Mouse (Mus musculus) right cerebral cortex, adult 18-20 months (tissue): ENCODE data around the gene Cep57l1.

Source experiments
- DNase-seq: peaks from one replicate; pipeline ENCODE4 v3.0.0; 2022; ENCODE audit warnings: mixed read lengths

Cep57l1 gene

DNA sequence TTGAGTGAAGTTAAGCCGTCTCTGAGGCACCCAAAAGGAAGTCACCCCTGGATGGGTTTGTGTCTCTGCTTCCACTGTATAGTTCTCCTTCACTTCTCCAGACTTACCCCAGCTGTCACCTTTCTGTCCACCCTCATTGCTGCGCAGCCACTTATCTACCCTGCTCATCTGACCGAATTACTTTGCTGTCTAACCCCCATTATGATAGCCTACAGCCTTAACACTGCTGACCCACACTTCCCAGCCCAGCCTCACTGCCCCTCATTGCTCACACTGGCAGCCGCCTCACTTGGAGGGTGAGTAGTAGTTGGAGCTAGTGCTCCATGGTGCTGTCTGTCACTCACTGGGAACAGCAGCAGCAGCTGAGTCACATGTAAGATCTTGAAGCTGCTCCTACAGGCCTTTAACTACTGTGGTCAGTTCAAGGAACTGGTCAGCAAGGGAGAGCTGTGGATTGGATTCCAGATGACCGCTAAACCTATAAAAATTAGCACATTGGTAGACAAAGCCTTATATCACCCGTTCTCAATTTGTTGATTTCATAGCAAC lies 4.7 kb upstream of the Cep57l1 start:
- DNase-seq = no peak

DNA sequence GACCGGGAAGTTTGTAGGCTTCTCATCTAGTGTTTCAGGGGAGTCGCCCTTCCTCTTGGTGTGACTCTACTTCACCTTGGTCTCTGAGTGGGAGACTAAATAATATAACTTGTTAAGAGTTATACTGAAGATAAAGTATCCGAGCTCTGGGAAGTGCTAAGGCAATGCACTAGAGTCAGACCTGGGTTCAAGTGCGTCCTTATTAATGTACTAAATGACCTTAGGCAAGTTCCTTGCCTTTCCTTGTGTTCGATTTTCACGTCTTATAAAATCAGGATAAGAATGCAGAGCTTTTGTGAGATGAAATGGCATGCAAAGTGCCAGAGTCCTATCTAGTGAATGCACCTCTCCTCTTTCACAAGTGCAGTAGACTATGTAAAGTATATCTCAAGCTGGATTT lies 2.9 kb upstream of the Cep57l1 start:
- DNase-seq = no peak

DNA sequence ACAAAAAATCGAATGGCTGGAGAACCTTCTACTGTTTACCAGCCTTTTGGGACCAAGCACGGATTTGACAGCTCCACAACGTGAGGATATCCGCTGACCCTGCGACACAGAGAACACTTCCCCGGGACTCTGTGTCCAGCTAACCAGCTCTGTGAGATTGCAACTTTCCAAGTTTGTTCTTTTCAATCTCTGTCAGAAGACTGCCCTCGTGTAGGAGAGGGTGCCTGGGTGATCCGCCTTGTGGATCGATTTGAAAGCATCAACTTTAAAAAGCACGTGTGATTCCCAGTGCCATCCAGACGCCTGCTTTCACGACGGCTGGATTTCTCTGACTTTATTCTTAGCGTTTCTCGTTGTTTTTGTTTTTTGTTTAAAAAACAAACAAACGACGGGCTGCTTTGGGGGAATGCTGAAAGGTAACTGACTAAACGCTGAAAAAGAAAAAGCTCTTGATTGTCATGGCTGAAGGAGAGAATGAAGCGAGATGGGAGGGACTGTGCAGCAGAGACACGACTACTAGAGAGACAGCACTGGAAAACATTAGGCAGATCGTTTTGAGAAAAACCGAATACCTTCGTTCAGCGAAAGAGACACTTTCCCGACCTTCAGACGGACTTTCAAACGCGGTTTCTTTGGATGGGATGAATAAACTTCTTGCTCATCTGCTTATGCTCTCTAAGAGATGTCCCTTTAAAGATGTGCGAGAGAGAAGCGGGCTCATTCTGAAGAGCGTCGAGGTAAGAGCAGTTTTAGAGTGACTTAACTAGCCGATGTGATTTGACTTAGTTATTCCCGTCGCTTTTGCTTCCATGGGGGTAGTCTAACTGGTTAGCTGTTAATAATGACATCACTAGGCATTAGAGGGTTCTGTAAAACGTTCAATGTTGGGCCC lies 1.1 kb upstream of the Cep57l1 start:
- DNase-seq = no peak

DNA sequence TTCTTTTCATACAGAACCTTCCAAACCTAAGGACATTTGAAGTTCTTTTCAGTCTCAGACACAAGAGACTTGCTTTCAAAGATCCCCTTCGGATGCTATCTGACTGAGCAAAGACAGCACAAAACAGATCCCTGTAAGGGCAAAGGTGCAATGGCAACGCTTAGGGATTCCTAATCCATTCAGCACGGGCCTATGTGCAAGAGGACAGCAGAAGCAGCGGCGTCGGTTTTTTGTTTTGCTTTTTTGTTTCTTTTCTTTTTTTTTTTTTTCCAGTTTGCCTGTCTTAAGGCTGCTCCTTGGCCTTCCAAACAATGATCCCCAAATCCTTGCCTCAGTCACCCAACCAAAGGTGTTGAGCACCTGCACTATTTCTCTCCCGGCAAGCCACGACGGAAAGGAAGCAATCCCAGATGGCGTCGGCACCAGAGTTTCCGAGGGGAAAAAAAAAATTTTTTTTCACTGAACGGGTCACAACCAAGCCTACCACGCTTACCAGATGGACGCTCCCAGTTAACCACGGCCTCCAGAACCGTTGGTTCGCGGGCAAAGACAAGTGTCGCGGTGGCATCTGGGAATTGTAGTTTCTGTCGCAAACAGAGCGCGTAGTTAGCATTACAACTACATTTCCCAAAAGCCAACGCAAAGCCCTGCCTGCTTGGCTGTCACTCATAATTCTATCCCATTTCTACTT lies 446 bp downstream of the Cep57l1 start:
- peak; percentile 92 for DNase-seq

DNA sequence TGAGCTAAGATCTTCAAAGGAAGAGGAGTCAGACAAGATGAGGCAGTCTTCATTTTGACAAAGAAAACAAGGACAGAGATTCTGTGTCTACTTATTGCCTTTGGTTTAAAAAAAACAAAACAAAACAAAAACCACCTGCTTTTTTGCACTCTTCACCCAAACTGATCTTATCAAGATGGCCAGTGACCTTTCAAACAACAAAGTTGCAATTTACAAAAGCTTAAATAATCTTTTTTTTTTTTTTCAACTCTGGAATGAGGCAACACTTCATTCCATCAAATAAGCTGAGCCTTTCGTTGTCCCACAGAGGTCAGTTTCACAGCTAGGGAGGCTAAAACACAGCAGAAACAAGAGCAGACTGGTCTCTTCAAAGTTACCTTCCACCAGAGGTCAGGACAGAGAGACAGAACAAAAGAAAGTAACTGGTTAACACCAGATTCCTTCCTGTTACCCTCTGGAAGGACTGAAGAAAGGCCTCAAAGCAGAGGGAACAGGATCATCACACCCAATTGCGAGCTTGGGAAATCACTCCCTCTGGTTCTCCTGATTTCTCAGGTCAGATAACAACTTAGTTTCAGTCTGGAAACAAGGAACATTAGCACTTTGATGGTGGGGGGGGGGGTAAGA lies 3.8 kb downstream of the Cep57l1 start:
- no peak for DNase-seq

DNA sequence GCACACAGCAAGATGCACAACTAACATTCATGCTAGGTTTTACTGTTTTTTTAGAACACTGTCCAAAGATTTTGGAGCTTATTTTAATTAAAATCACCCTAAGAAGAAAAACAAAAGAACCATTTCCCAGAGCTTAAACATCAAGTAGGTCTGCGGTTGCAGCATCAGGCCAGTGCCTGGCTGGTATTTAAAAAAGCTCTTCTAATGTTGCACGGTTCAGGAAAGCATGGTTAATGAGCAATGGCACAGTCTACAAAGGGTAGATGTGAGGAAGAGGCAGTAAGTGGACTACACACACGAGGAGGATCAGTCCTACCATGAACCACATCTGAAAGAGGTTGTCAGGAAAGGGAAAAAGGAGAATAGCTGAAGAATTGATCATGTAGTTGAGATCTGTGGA lies 5.0 kb downstream of the Cep57l1 start:
- no peak for DNase-seq

DNA sequence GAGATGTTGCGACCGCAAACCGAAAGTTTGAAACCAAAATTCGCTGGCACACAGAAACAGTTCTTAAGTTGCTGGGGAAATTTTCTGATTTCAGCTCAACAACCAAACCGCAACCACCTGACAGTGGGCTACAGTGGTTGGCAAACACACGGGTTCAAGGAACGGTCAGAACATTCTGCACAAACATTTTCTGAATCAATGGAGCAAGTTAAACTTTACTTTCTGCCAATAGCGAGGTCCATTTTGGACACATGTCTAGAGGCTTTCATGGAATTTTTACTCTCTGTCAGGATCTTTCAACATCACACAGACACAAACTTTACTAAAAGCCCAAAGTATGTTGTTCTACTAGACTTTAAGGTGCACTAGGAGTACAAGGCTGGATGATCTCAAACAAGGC lies 6.2 kb downstream of the Cep57l1 start:
- no peak for DNase-seq

DNA sequence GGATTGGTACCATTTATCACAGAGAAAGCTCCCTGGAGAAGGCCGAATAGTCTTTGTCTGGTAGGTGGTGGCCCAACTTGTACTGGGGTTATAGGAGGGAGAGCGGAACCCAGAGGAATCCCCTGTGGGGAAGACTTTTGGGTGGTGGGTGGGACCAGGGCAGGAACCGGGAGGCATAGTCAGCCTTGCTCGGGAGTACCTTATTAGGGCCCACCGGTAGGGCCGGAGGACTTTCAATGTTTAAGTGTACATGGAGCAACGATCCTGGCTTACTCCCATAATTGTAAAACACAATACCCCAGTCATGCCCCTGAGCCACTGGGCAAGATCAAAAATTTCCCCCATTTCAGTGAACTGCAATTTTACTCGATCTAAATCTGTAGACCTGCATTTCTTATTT lies 12.4 kb downstream of the Cep57l1 start:
- no peak for DNase-seq

DNA sequence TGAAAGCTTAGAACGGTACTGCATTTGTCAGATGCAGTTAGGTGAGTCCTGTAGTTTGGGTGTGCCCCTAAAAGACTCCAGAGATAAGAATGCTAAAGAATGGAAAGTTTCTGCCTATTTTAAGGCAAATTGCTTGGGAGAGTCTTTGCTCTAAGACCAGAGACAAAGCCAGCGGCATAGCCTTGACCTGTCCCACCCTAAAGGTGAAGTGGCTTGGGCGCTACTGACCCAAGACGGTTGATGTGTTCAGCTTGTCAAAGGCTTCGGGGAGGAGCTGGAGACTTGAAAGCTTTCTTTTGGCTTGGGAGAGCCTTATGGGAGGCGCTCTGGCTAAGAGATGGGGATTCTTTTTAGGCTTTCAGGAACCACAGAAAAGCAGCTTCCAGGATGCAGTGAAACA lies 17.3 kb downstream of the Cep57l1 start:
- no peak for DNase-seq

DNA sequence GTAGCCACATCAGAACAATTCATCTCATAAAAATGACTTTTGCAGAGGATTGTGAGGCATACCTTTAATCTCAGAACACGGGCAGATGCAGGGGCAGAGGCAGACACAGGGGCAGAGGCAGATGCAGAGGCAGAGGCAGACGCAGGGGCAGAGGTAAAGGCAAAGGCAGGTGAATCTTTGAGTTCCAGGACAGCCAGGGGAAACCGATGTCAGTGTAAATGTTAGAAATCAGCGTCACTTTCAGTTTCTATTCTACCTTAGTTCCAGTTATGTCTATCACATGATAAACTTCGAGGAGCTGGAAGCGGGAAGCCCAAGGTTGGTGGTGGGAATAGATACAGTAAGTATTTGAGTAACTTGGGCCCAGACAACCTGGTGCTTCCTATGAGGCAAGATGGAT lies 42.4 kb downstream of the Cep57l1 start:
- no peak for DNase-seq

DNA sequence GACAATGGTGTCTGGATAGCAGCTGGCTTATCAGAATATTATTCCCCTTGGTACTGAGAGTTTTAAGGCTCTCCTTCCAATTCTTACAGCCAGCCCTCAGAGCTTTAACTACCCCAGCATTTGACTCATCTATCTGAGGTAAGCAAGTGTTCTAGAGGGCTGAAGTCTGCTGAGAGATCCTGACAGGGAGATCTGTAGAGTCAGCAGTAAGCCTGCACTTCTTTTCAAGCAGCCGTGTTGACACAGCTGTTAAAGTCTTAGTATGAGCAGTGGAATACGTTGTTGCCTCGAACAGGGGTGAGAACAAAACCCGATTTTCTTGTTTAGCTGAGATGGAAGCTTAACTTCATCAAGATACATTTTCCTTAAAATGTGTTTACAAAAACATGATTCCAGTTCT lies 43.4 kb downstream of the Cep57l1 start:
- DNase-seq = no peak

DNA sequence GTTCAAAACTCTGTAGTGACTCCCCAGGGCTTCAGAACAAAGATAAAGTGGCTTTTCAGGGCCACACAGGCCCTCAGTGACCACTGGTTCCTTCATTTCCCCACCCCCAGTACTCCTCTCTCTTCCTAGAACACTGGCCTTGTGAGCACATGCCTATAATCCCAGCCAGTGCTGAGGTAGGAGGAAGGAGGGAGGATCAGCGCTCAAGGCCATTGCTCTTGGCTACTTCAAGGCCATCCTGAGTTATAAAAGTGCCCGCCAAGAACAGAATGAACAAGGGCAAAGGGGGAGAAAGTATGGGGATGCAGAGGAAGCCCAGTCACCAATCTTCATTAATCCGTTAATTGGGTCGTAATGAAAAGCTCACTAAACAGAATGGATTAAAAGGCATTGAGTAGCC lies 44.1 kb downstream of the Cep57l1 start:
- DNase-seq = no peak

DNA sequence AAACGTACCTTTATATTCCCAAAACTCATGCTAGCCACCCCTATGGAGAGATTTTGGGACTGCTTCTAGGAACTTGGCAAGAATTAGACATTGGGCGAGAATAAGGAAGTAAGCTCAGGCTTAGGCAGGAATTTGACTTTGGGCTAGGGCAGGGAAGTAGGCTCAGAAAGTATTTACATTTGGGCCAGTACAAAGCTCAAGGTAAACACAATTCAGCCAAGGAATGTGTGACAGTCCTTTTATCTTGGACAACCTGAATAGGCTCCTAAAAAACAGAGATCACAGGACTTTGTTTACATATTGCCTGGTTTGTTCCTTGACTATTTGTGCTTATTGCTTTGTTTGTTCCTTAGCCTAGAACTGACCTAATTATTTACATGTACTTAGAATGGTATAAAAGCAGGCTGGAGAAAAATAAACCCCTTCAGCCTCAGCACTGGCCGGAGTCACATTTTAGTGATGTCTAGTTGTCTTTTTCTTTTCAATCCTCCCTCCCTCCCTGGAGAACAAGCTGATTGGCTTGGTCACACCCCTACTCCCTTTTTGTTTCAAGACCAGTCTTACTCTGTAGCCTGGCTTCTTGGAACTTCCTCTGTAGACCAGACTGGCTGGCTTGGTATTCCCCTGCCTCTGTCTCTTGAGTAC lies 45.8 kb downstream of the Cep57l1 start:
- no peak for DNase-seq

DNA sequence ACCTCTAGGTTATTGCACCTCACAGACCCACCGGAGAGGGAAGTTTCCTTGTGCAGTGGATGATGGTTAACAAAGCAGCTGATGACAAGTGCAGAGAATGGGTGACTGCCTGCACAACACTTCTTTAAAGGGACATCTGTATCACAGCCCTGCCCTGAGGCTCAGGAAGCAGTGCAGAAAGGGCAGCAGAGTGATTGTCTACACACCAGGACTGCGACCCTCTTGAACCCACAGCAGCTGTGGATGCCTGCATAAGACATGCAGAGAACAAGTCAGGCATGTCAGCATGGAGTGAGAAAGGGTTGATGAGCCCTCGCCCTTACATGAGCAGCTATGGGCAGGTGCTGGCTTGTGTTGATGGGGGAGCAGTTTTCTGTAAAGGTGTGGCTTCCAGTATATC lies 48.8 kb downstream of the Cep57l1 start:
- DNase-seq = no peak

DNA sequence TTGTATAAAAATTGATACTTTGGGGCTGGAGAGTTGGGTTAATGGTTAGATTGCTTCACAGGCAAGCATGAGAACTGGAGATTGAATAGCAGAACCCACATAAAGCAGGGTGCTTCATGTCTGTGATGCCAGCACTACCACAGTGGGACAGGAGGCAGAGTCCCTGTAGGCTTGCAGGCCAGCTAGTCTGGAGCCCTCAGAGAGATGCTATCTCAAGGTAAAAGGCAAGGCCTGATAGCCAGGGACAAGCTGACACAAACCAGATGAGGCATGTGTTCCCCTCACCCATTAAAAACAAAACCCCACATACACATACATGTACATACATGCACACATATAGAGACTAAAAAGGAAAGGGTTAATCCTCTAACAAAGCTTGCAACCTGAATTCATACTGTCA lies 51.6 kb downstream of the Cep57l1 start:
- DNase-seq = no peak

DNA sequence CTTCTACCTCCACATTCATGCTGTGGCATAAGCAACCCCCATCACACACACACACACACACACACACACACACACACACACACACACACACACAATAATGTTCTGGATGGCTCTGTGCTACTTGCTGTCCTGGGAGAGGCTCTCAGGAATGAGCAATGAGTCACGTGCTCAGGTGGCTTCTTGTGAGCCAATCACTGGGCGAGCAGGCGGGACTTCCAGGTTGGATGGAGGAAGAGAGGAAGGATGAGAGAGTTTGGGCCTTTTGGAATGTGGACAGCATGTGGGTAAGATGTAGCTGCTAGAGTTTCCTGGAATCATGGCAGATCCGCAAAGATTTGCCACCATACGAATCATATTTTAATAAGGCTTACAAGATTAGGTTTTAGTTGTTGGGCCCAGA lies 52.4 kb downstream of the Cep57l1 start:
- no peak for DNase-seq

DNA sequence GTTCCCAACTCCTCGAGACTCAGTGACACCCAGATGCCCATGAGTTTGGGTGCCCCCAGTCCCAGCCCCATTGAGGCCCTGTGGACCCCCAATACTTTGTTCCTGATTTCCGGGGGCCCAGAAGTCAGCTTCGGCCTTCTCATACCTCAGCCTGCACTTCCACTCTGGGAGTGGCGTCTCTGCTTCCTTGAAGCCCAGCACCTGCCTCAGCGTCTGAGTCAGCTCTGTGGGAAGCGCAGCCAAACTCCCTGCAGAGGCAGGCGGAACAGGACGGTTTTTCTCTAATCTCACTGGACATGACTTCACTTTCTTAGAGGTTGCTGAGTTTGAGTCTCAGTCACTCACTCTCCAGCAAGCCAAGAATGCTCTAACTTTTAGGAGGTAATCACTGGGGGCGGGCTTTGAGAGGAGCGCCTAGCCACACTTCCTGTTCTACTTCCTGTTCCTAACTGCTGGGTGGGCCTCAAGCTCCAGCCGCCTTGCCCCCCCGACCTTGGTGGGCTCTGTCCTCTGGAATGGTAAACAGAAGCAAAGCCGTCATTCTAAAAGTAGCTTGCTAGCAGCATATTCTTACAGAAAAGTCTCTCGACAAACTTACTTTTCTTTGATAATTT lies 57.7 kb downstream of the Cep57l1 start:
- DNase-seq = no peak

DNA sequence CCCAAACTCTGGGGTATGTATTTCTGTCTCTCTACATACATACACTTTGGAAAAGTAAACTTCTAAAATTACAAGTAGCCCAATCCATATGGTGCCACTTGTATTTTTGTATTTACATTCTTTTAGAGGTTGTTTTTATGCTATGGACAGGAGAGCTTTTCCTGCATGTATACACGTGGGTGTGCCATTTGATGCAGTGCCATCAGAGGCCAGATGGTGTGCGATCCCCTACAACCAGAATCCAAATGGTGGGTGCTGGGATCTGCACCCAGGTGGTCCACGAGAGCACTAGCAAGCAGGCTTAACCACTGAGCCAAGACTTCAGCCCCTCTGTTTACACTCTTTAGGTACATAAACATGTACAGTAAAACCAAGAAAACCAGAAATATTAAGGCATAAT lies 60.4 kb downstream of the Cep57l1 start:
- DNase-seq = no peak

DNA sequence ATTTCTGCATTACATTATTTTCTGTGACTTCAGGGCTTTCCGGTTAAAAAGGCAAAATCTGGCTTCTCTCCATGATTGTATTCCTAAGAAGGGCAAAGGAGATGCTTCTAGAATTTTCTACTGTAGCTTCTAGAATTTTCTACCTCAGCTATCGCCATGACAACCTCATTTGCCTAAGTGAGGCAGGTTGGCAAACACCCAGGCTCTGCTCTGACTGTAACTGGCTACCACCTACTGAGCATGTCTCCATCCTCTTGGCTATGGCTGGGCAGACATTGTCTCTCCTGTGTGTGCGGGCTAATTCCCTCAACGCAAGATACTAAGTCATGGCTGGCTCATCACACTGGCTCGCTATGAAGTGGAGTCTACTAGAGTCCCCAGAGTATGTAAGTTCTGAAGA lies 63.1 kb downstream of the Cep57l1 start:
- DNase-seq = peak; percentile 50

DNA sequence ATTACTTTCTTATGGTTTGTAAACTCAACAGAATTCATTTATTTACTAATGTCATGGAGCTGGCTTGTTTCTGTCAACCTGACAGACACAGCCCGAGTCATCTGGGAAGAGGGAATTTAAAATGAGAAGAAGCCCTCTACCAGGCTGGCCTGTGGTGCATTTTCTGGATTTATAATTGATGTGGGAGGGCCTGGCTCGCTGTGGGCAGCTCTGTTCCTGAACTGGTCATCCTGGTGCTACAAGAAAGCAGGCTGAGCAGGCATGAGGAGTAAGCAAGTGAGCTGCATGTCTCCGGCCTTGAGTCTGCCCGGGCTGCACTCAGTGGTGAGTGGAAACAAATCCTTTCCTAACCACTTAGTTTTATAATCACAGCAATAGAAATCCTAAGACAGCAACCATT lies 65.7 kb downstream of the Cep57l1 start:
- DNase-seq = no peak

DNA sequence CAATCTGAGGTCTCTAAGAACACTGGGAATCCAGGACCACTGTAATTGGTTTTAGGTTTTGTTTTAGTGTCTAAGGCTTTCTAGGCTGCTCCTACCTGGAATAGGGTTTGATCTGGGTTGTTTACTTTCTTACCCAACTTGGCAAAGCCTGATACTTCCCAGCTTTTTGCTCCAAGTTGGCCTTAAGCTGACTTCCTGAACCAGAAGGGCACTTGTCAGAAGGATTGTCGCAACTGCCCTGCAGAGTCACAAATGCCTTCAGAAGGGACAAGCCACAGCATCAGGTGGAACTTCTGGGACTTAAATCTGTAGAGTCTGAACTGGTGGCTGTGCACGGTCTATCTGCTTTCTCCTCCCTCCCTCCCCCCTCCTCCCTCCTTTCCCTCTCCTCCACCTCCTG lies 69.5 kb downstream of the Cep57l1 start:
- no peak for DNase-seq

DNA sequence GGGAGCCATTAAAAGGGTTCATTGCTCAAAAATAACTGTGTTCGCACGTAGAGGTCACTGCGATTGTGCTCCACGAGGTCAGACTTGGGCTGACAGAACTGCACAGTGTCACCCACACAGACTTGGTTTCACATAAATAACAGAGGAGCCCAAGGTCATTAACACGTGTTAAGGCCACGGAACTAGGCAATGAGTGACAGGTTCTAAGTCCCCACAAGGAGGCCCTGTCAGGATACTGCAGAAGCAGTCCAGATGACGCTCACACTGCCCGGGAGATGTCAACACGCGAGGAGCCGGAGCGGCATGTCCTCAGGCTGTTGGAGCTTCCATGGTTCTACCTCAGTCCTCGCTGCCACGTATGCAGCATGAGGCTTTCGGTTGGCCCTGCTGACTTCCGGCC lies 72.4 kb downstream of the Cep57l1 start:
- DNase-seq = no peak

DNA sequence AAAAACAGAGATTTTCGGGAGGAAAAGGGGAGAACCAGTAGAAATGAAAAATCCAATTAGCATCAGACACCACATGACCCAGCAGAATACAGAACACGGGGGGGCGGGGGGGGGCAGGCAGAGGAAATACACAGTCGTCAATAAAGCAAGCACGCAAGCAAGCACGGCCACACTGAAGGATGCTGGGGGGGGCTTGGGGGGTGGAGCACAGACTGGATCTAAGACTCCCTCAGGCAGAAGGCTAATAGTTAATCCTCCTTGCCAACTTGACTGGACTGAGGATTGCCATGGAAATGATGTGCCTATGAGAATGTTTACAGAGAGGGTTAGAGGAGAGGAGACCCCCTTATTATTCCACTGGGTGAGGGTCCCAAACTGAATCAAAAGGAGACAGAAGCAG lies 74.3 kb downstream of the Cep57l1 start:
- DNase-seq = no peak
